Mouse (Mus musculus) liver, embryonic 15.5 days (tissue): ENCODE data around the gene 1700066M21Rik. TPM values are rescaled to one million over a fixed set of nuclear protein-coding genes. Genes with fewer than 3 reads are reported as not detected.

Experiments used
- ATAC-seq: fragments of 200-750 bp; cut with Nextera tagmentation; 2 replicates; pipeline ENCODE4 v1.8.0; 2017; ENCODE audit warnings: moderate number of reproducible peaks, mild to moderate bottlenecking, moderate library complexity; ENCODE audit not compliant: insufficient read depth
- H3K27ac ChIP-seq: fragments of 300-500 bp; sonication (generic); replicated peaks from 2 replicates; pipeline ENCODE4 v1.5.1; 2015; ENCODE audit warnings: mild to moderate bottlenecking, inconsistent platforms
- H3K27me3 ChIP-seq: fragments of 300-500 bp; sonication (generic); 2 replicates; pipeline ENCODE4 v1.6.1; 2015; ENCODE audit warnings: mild to moderate bottlenecking, inconsistent platforms
- H3K36me3 ChIP-seq: fragments of 300-500 bp; sonication (generic); replicated peaks from 2 replicates; pipeline ENCODE4 v1.6.1; 2015; ENCODE audit warnings: moderate library complexity, mild to moderate bottlenecking, inconsistent platforms
- H3K4me1 ChIP-seq: fragments of 300-500 bp; sonication (generic); replicated peaks from 2 replicates; pipeline ENCODE4 v1.6.1; 2015; ENCODE audit warnings: inconsistent platforms
- H3K4me2 ChIP-seq: fragments of 300-500 bp; sonication (generic); 2 replicates; pipeline ENCODE4 v1.6.1; 2015; ENCODE audit warnings: moderate library complexity, mild to moderate bottlenecking, inconsistent platforms
- H3K4me3 ChIP-seq: fragments of 300-500 bp; sonication (generic); replicated peaks from 2 replicates; pipeline ENCODE4 v1.5.1; 2015; ENCODE audit warnings: mild to moderate bottlenecking, inconsistent platforms
- H3K9ac ChIP-seq: fragments of 300-500 bp; sonication (generic); 2 replicates; pipeline ENCODE4 v1.6.1; 2015; ENCODE audit warnings: moderate library complexity, mild to moderate bottlenecking, inconsistent platforms
- H3K9me3 ChIP-seq: fragments of 300-500 bp; sonication (generic); replicated peaks from 2 replicates; pipeline ENCODE4 v1.6.1; 2016; ENCODE audit warnings: inconsistent platforms
- WGBS: fragments of 180-500 bp; shearing (Covaris S2); methylation state at CpG from one replicate; pipeline ENCODE4 v1.1.7; 2015; ENCODE audit warnings: mixed read lengths; ENCODE audit not compliant: insufficient replicate concordance; 5-methylcytosine and 5-hydroxymethylcytosine counted together
- polyA plus RNA-seq: library from polyadenylated mRNA; unstranded; fragments of >200 nt; fragmentation: Nextera tagmentation; extraction: Ambion mirVana; gene quantifications from 2 replicates; pipeline ENCODE4 v1.2.1, GENCODE M21; 2015

1700066M21Rik gene
- polyA plus RNA-seq, 1 experiment from 2014 or later = 6.9 TPM

- no peak for ATAC-seq
- Histone ChIP-seq H3K4me1 (no peaks in the 10 kb centered on the region), H3K4me2 (no peak overlapping the region), H3K9ac (no peak overlapping the region), H3K4me3 (no peak overlapping the region), H3K27me3 (no peaks in the 10 kb centered on the region), H3K27ac (no peak overlapping the region), H3K36me3 (peaks cover 27% of the 10 kb centered on the region), H3K9me3 (no peaks in the 10 kb centered on the region)
- 53% methylated on average over 3 of the region's 3 CpGs for WGBS
These were observed 16.6 kb downstream of the 1700066M21Rik start for GRCm38 (mm10) chr1:57394051-57394450.

- no peak for ATAC-seq
- Histone ChIP-seq H3K4me2 (no peak overlapping the region), H3K36me3 (peaks cover 31% of the 10 kb centered on the region), H3K4me3 (no peak overlapping the region), H3K9me3 (no peaks in the 10 kb centered on the region), H3K27ac (no peak overlapping the region), H3K4me1 (0 out of 2 replicates have a peak, but pooled peaks cover 3% of the 10 kb centered on the region), H3K9ac (no peak overlapping the region), H3K27me3 (no peaks in the 10 kb centered on the region)
- 76% methylated on average over 2 of the region's 2 CpGs for WGBS
These were observed 22.9 kb downstream of the 1700066M21Rik start for GRCm38 (mm10) chr1:57400321-57400720.

GRCm38 (mm10) chr1:57400877-57401276, 23.5 kb downstream of the 1700066M21Rik start:
- H3K4me2 ChIP-seq = no peak overlapping the region
- H3K9me3 ChIP-seq = no peaks in the 10 kb centered on the region
- no peak overlapping the region for H3K27ac ChIP-seq
- 71% methylated on average over 2 of the region's 2 CpGs for WGBS
- H3K4me1 ChIP-seq = peaks cover 9% of the 10 kb centered on the region
- no peaks in the 10 kb centered on the region for H3K27me3 ChIP-seq
- H3K4me3 ChIP-seq = no peak overlapping the region
- H3K36me3 ChIP-seq = peaks cover 29% of the 10 kb centered on the region
- no peak overlapping the region for H3K9ac ChIP-seq
- no peak for ATAC-seq

DNA sequence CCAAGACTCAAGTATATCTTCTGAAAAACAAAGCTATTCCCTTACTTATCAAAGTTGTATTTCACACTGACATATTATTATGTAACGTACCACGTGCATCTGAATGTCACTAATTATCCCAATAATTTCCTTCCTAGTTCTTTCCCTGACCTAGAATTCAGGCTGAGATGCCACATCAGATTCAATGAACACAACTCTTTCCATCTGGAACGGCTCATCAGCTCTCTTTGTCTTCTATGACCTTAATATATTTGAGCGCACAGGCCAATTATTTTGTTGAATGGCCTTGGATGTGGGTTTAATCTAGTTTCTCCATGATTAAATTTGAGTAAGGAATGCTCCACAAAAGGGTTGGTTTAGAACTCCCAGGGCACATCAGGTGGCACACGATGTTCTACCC, 24.7 kb downstream of the 1700066M21Rik start:
- no peak overlapping the region for H3K27ac ChIP-seq
- no peak overlapping the region for H3K4me3 ChIP-seq
- peaks cover 19% of the 10 kb centered on the region for H3K36me3 ChIP-seq
- H3K9ac ChIP-seq = no peak overlapping the region
- ATAC-seq = no peak
- H3K4me1 ChIP-seq = peaks cover 12% of the 10 kb centered on the region
- H3K27me3 ChIP-seq = no peaks in the 10 kb centered on the region
- WGBS = 82% methylated on average over 5 of the region's 5 CpGs
- no peak overlapping the region for H3K4me2 ChIP-seq
- no peaks in the 10 kb centered on the region for H3K9me3 ChIP-seq

DNA sequence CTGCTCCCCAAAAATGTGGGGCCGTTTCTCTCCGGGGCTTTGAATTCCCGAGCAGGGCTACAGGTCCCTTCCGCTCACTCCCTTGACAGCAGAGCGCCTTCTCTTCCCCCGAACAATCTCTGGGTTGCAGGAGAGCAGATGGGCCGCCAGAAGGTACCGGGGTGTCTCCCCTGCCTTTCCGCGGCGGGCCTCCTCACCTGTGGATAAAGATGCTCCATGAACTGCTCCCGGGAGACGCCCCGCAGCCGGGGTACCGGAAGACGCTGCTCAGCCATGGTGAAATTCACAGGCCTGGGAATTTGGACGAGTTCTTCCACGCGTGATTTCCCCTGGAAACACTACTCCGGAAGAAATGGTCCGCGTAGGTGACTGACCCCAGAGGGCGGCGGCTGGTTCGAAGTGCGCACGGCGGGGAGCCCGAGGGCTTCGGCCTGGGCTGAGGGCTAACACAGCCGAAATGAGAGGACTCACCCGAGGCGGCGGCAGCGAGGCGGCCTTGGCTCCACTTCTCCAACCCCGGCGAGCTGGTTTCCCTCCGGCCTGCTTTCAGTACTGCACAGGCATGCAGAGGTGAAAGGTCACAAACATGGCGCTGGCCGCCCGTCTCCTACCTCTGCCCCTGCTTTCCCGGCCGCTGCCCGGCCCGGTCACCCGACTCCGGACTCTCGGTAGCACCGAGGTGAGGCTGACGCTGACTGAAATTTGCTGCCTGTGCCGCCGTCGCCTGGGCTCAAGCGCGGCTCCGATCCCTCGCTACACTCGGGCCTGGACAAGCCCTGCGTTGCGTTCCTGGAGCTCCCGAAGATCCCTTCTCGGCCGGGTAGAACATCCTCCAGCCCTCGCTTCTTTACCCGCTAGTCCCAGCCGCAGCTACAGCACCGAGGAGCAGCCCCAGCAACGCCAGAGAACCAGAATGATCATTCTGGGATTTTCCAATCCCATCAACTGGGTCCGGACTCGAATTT, 29.0 kb downstream of the 1700066M21Rik start, which contains the start of the genes Maip1 and Tyw5:
Gene Maip1 (plus strand): TSS at position 142 of the 965 bp plus-strand sequence.
Gene Tyw5 (minus strand): TSS at position 915 of the 965 bp plus-strand sequence.
- under 1% methylated on average over 71 of the region's 72 CpGs for WGBS
- no peaks in the 10 kb centered on the region for H3K27me3 ChIP-seq
- peak; percentile 86 for ATAC-seq

DNA sequence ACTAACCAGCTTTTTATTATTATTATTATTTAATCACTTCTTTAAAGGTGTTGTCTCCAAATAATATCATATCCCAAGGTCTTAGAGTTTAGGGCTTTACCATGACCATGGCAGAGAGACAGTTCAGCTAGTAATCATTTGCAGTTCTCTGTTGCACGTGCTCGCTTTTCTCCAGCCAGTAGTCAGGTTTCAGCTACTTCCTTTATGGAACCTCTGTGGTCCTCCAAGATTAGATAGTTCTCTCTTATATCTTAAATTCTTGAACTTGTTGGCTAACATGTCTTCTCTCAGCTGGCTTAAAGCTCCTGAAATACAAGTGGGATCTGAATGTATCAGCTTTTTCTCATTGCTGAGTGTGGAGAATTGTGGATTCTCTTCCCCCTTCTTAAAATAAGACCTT, 31.6 kb downstream of the 1700066M21Rik start:
- no peaks in the 10 kb centered on the region for H3K9me3 ChIP-seq
- no peak overlapping the region for H3K4me3 ChIP-seq
- H3K27me3 ChIP-seq = no peaks in the 10 kb centered on the region
- WGBS = 58% methylated on average over 2 of the region's 2 CpGs
- no peak for ATAC-seq
- H3K4me2 ChIP-seq = no peak overlapping the region
- peaks cover 22% of the 10 kb centered on the region for H3K36me3 ChIP-seq
- H3K27ac ChIP-seq = no peak overlapping the region
- no peak overlapping the region for H3K9ac ChIP-seq
- peaks cover 28% of the 10 kb centered on the region for H3K4me1 ChIP-seq

More for the DNA sequence above, 29.0 kb downstream of the 1700066M21Rik start, which contains the start of the genes Maip1 and Tyw5:
- Histone ChIP-seq H3K4me3 (peak within 1 kb of the TSS; percentile 76), H3K4me1 (peaks cover 28% of the 10 kb centered on the region), H3K4me2 (peak within 1 kb of the TSS; percentile 79), H3K36me3 (no peaks in the 10 kb centered on the region), H3K9me3 (no peaks in the 10 kb centered on the region), H3K9ac (peak within 1 kb of the TSS; percentile 79), H3K27ac (peak within 1 kb of the TSS; percentile 89)

DNA sequence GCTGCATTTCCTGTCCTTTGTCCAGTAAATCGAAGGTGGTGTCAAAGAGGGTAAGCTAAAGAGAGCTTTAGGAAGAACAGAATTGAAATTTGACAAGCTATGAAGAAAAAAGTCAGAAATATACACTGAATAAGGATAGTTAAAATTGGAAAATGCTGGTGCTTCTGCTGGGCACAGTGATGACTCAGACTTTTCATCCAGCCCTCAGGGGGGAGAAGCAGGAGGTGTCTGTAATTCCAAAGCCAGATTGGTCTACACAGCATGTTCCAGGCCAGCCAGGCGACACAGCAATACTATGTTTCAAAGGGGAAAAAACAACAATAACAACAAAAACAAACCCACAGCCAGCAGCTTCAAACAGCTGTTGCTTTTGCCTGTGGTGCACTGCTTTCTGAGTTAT, 36.0 kb downstream of the 1700066M21Rik start:
- Histone ChIP-seq H3K27ac (no peak overlapping the region), H3K4me2 (no peak overlapping the region), H3K9me3 (no peaks in the 10 kb centered on the region), H3K4me3 (no peak overlapping the region), H3K36me3 (peaks cover 36% of the 10 kb centered on the region), H3K27me3 (no peaks in the 10 kb centered on the region), H3K9ac (no peak overlapping the region), H3K4me1 (peaks cover 4% of the 10 kb centered on the region)
- no peak for ATAC-seq
- WGBS = 61% methylated on average over 2 of the region's 2 CpGs

- ATAC-seq = no peak
- Histone ChIP-seq H3K9me3 (no peaks in the 10 kb centered on the region), H3K4me3 (no peak overlapping the region), H3K27ac (no peak overlapping the region), H3K27me3 (no peaks in the 10 kb centered on the region), H3K9ac (no peak overlapping the region), H3K4me2 (no peak overlapping the region), H3K4me1 (no peaks in the 10 kb centered on the region), H3K36me3 (no peaks in the 10 kb centered on the region)
- 19% methylated on average over 1 of the region's 1 CpGs for WGBS
These were observed 46.3 kb downstream of the 1700066M21Rik start for GRCm38 (mm10) chr1:57423696-57424095.

- Histone ChIP-seq H3K4me1 (no peaks in the 10 kb centered on the region), H3K27ac (no peak overlapping the region), H3K9me3 (no peaks in the 10 kb centered on the region), H3K36me3 (no peaks in the 10 kb centered on the region), H3K4me2 (no peak overlapping the region), H3K27me3 (peaks cover 3% of the 10 kb centered on the region; the same call in 1 of the 2 replicates), H3K9ac (no peak overlapping the region), H3K4me3 (no peak overlapping the region)
- no peak for ATAC-seq
- whole genome bisulfite sequencing = 45% methylated on average over 16 of the region's 16 CpGs
These were observed 51.2 kb downstream of the 1700066M21Rik start for GRCm38 (mm10) chr1:57428368-57429308.

GRCm38 (mm10) chr1:57429786-57430483, 52.5 kb downstream of the 1700066M21Rik start:
- WGBS = 9% methylated on average over 12 of the region's 12 CpGs
- ATAC-seq = no peak
- H3K4me2 ChIP-seq = no peak overlapping the region; the same call in 1 of the 2 replicates

More at GRCm38 (mm10) chr1:57429786-57430483, 52.5 kb downstream of the 1700066M21Rik start:
- no peaks in the 10 kb centered on the region for H3K36me3 ChIP-seq
- peaks cover 3% of the 10 kb centered on the region; the same call in 1 of the 2 replicates for H3K27me3 ChIP-seq
- H3K27ac ChIP-seq = no peak overlapping the region
- no peaks in the 10 kb centered on the region for H3K9me3 ChIP-seq
- H3K9ac ChIP-seq = no peak overlapping the region
- no peaks in the 10 kb centered on the region for H3K4me1 ChIP-seq
- no peak overlapping the region for H3K4me3 ChIP-seq
